Mouse (Mus musculus): ENCODE measurements around the gene Gcnt4.
A peak's percentile ranks its signal among the peaks of the same experiment; 100 is the strongest.

Gcnt4 gene

GRCm38 (mm10) chr13:96947722-96948121 lies 23.2 kb downstream of the Gcnt4 start:
- no peak for DNase-seq (ENCODE audit: low spot score in 2 of 2)

GRCm38 (mm10) chr13:96951880-96952279 lies 27.4 kb downstream of the Gcnt4 start:
- no peak for DNase-seq (ENCODE audit: low spot score in 2 of 2)

- DNase-seq (ENCODE audit: low spot score in 2 of 2) = peak in 1 of 2 experiments; percentile 33
These were observed 32.0 kb downstream of the Gcnt4 start for GRCm38 (mm10) chr13:96956466-96956865.

- no peak for DNase-seq (ENCODE audit: low spot score in 2 of 2)
These were observed 35.5 kb downstream of the Gcnt4 start for GRCm38 (mm10) chr13:96960019-96960418.

- DNase-seq (ENCODE audit: low spot score in 2 of 2) = no peak
These were observed 37.1 kb downstream of the Gcnt4 start for GRCm38 (mm10) chr13:96961366-96962157.

- no peak for DNase-seq (ENCODE audit: low spot score in 2 of 2)
These were observed 38.3 kb downstream of the Gcnt4 start for GRCm38 (mm10) chr13:96962801-96963200.

- DNase-seq (ENCODE audit: low spot score in 2 of 2) = no peak
These were observed 40.5 kb downstream of the Gcnt4 start for GRCm38 (mm10) chr13:96964981-96965380.

- DNase-seq (ENCODE audit: low spot score in 2 of 2) = no peak
These were observed 42.0 kb downstream of the Gcnt4 start for GRCm38 (mm10) chr13:96966210-96967089.

- DNase-seq (ENCODE audit: low spot score in 2 of 2) = no peak
These were observed 42.6 kb downstream of the Gcnt4 start for GRCm38 (mm10) chr13:96967091-96967490.

GRCm38 (mm10) chr13:96967822-96968221 lies 43.3 kb downstream of the Gcnt4 start:
- DNase-seq (ENCODE audit: low spot score in 2 of 2) = no peak

GRCm38 (mm10) chr13:96971076-96971475 lies 46.6 kb downstream of the Gcnt4 start:
- no peak for DNase-seq (ENCODE audit: low spot score in 2 of 2)

GRCm38 (mm10) chr13:96971861-96972282 lies 47.4 kb downstream of the Gcnt4 start:
- no peak for DNase-seq (ENCODE audit: low spot score in 2 of 2)

GRCm38 (mm10) chr13:96973318-96973717 lies 48.8 kb downstream of the Gcnt4 start:
- no peak for DNase-seq (ENCODE audit: low spot score in 2 of 2)

GRCm38 (mm10) chr13:96976986-96977595 lies 52.6 kb downstream of the Gcnt4 start:
- no peak for DNase-seq (ENCODE audit: low spot score in 2 of 2)

- DNase-seq (ENCODE audit: low spot score in 2 of 2) = no peak
These were observed 56.1 kb downstream of the Gcnt4 start for GRCm38 (mm10) chr13:96980561-96980960.

GRCm38 (mm10) chr13:96983251-96984126 lies 59.0 kb downstream of the Gcnt4 start:
- DNase-seq (ENCODE audit: low spot score in 2 of 2) = peak in 1 of 2 experiments; percentile 19

GRCm38 (mm10) chr13:96984688-96985087 lies 60.2 kb downstream of the Gcnt4 start:
- no peak for DNase-seq (ENCODE audit: low spot score in 2 of 2)

GRCm38 (mm10) chr13:96985599-96986275 lies 61.2 kb downstream of the Gcnt4 start:
- DNase-seq (ENCODE audit: low spot score in 2 of 2) = no peak

- no peak for DNase-seq (ENCODE audit: low spot score in 2 of 2)
These were observed 64.6 kb downstream of the Gcnt4 start for GRCm38 (mm10) chr13:96989129-96989528.

GRCm38 (mm10) chr13:96990045-96990444 lies 65.6 kb downstream of the Gcnt4 start:
- no peak for DNase-seq (ENCODE audit: low spot score in 2 of 2)
